Mouse (Mus musculus) E14TG2a.4 (cell line): ENCODE results near the gene Cyb5b.
A peak's percentile ranks its signal among the peaks of the same experiment; 100 is the strongest.

Experiments
- CTCF ChIP-seq: conservative IDR thresholded peaks from 2 replicates; pipeline ENCODE4 v1.5.1; 2014; ENCODE audit warnings: low read length
- NANOG ChIP-seq: IDR thresholded peaks from 2 replicates; pipeline ENCODE4 v1.6.1; 2014; ENCODE audit warnings: borderline replicate concordance, low read length, mixed read lengths
- POU5F1 ChIP-seq: IDR thresholded peaks from 2 replicates; pipeline ENCODE4 v1.6.1; 2014; ENCODE audit warnings: low read length, borderline replicate concordance

- TF ChIP-seq CTCF (peak; percentile 45), POU5F1 (no peak), NANOG (no peak)
These were observed 34.4 kb upstream of the Cyb5b start for GRCm38 (mm10) chr8:107116023-107116422.
